Comparison of ENCODE assay signal across 28 mouse cellular contexts in the genomic region with DNA sequence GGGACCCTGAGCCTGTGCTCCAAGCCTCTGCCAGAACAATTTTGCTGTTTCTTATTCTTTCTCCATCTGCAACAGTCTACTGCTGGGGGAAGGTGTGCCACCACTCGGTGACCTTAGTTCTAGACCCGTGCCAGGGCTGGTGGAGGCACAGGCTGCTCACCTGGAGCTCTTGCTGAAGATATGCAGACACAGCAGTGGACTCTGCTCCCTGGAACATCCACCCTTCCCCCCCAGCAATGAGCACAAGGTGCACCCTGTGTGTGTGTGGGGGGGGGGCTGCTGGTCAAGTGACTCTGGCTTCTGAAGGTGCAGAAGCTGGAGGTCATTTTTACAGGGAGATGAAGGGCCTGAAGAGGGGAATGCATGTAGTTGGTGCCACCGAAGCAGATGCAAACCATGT. TPM values are rescaled to one million over a fixed set of nuclear protein-coding genes. Genes with fewer than 3 reads are reported as not detected.
DNase-seq lines count a peak whose midpoint lies in the region; ATAC-seq lines count a peak whose summit lies in the region.
"Had no signal": no experiment of that assay in that cellular context is flagged by ENCODE, and none has a peak within 500 bp of the region (broad histone marks: within the 10 kb centered on the region; RNA-seq: fewer than 3 reads in every experiment).

No protein-coding gene starts in this region.

- H3K4me3 ChIP-seq in midbrain, embryonic 11.5 days (ENCODE audit: low read depth, low read length), result no peak overlapping the region
- H3K4me3 ChIP-seq in midbrain, embryonic 13.5 days (replicated peaks), result no peak overlapping the region
- H3K4me3 ChIP-seq in liver, embryonic 12.5 days, result no peak overlapping the region
- H3K4me3 ChIP-seq: forebrain, embryonic 10.5 days; heart, embryonic 13.5 days; limb, embryonic 13.5 days; midbrain, embryonic 12.5 days; neural tube, embryonic 13.5 days had no signal

- no peak for ATAC-seq in midbrain, embryonic 11.5 days (ENCODE audit: low FRiP score)
- ATAC-seq in midbrain, embryonic 13.5 days, result no peak
- ATAC-seq in liver, embryonic 12.5 days, result peak; percentile 42; the same call in 1 of the 2 replicates
- ATAC-seq in inflammation-experienced regulatory T-cells, adult 6 months, result no peak
- no peak for ATAC-seq in erythroid progenitor cell, adult 5-6 weeks (replicated peaks; ENCODE audit: low FRiP score, poor library complexity, severe bottlenecking)
- ATAC-seq: activated CD4-positive, CD25-positive, alpha-beta regulatory T cell, adult 4 months; CD4-positive, CD25-positive, alpha-beta regulatory T cell, adult 4 months had no signal

- no peak overlapping the region for H3K4me2 ChIP-seq in midbrain, embryonic 11.5 days
- H3K4me2 ChIP-seq in midbrain, embryonic 13.5 days (replicated peaks), result no peak overlapping the region
- no peak overlapping the region for H3K4me2 ChIP-seq in liver, embryonic 12.5 days
- H3K4me2 ChIP-seq: heart, embryonic 13.5 days; hindbrain, embryonic 14.5 days; limb, embryonic 13.5 days; midbrain, embryonic 12.5 days; neural tube, embryonic 13.5 days had no signal

- 81% methylated on average over 3 of the region's 3 CpGs for WGBS in midbrain, embryonic 11.5 days
- WGBS in midbrain, embryonic 13.5 days, result 84% methylated on average over 3 of the region's 3 CpGs
- 68% methylated on average over 3 of the region's 3 CpGs for WGBS in liver, embryonic 12.5 days (ENCODE audit: insufficient replicate concordance)

- H3K9ac ChIP-seq in midbrain, embryonic 11.5 days (ENCODE audit: low read length), result no peak overlapping the region
- no peak overlapping the region for H3K9ac ChIP-seq in midbrain, embryonic 13.5 days (replicated peaks)
- no peak overlapping the region for H3K9ac ChIP-seq in liver, embryonic 12.5 days
- H3K9ac ChIP-seq: heart, embryonic 13.5 days; hindbrain, embryonic 14.5 days; limb, embryonic 13.5 days; midbrain, embryonic 12.5 days; neural tube, embryonic 13.5 days had no signal

- DNase-seq in midbrain, embryonic 11.5 days (ENCODE audit: low spot score, missing footprints), result peak; percentile 35
- peak; percentile 88 for DNase-seq in kidney, postnatal 14 days
- no peak for DNase-seq in gastrocnemius, postnatal 25 days
- DNase-seq in lung, adult 18-20 months, result no peak
- DNase-seq: adrenal gland, postnatal 14 days; cerebellum, adult 9-11 months; heart, adult 18-20 months; thymus, postnatal 25 days had no signal

- no peaks in the 10 kb centered on the region for H3K36me3 ChIP-seq in midbrain, embryonic 11.5 days (ENCODE audit: control insufficient read depth, insufficient read depth, low read length)
- no peaks in the 10 kb centered on the region for H3K36me3 ChIP-seq in midbrain, embryonic 13.5 days
- no peaks in the 10 kb centered on the region for H3K36me3 ChIP-seq in liver, embryonic 12.5 days
- H3K36me3 ChIP-seq: forebrain, embryonic 10.5 days; heart, embryonic 13.5 days; limb, embryonic 13.5 days; midbrain, embryonic 12.5 days; neural tube, embryonic 13.5 days had no signal

- no peaks in the 10 kb centered on the region for H3K9me3 ChIP-seq in midbrain, embryonic 11.5 days (ENCODE audit: control insufficient read depth, low read length)
- no peaks in the 10 kb centered on the region for H3K9me3 ChIP-seq in midbrain, embryonic 13.5 days
- no peaks in the 10 kb centered on the region for H3K9me3 ChIP-seq in liver, embryonic 12.5 days (replicated peaks)
- H3K9me3 ChIP-seq: forebrain, embryonic 10.5 days; limb, embryonic 13.5 days; neural tube, embryonic 13.5 days had no signal

- no peaks in the 10 kb centered on the region for H3K27me3 ChIP-seq in midbrain, embryonic 11.5 days (ENCODE audit: control insufficient read depth, insufficient read depth, low read length)
- no peaks in the 10 kb centered on the region for H3K27me3 ChIP-seq in midbrain, embryonic 13.5 days
- H3K27me3 ChIP-seq in liver, embryonic 12.5 days (replicated peaks), result peaks cover 20% of the 10 kb centered on the region; the same call in 1 of the 2 replicates
- H3K27me3 ChIP-seq: limb, embryonic 13.5 days; neural tube, embryonic 13.5 days had no signal

- no peaks in the 10 kb centered on the region for H3K4me1 ChIP-seq in midbrain, embryonic 11.5 days (ENCODE audit: control insufficient read depth, insufficient read depth, low read length)
- H3K4me1 ChIP-seq in midbrain, embryonic 13.5 days (replicated peaks), result no peaks in the 10 kb centered on the region
- no peaks in the 10 kb centered on the region for H3K4me1 ChIP-seq in liver, embryonic 12.5 days
- H3K4me1 ChIP-seq: forebrain, embryonic 10.5 days; heart, embryonic 13.5 days; limb, embryonic 13.5 days; midbrain, embryonic 12.5 days; neural tube, embryonic 13.5 days had no signal

- no peak overlapping the region for H3K27ac ChIP-seq in midbrain, embryonic 11.5 days (ENCODE audit: low read depth, low read length)
- no peak overlapping the region for H3K27ac ChIP-seq in midbrain, embryonic 13.5 days
- peak overlapping the region; percentile 38 for H3K27ac ChIP-seq in liver, embryonic 12.5 days
- H3K27ac ChIP-seq: forebrain, embryonic 10.5 days; heart, embryonic 13.5 days; hindbrain, embryonic 14.5 days; limb, embryonic 13.5 days; macrophage; midbrain, embryonic 12.5 days; neural tube, embryonic 13.5 days had no signal

RNA-seq across cellular contexts. Expression of a gene that starts 7.3 kb away (rescaled TPM):
- polyA plus RNA-seq in midbrain, embryonic 11.5 days (2014; fragmentation: Nextera tagmentation; extraction: Ambion mirVana), result not detected in 2 replicates
- polyA plus RNA-seq in midbrain, embryonic 13.5 days (2015; fragmentation: Nextera tagmentation; extraction: Ambion mirVana), result not detected in 2 replicates
- polyA plus RNA-seq in liver, embryonic 12.5 days (2016; fragmentation: Nextera tagmentation; extraction: Ambion mirVana), result not detected in 2 replicates
- total RNA-seq in gastrocnemius, postnatal 25 days (2021), result not detected
- polyA plus RNA-seq in inflammation-experienced regulatory T-cells, adult 6 months (2017; shearing (Covaris generic)), result under 1 TPM in 1 of 3 experiments, not detected in 2; 0.20 TPM
- total RNA-seq in erythroid progenitor cell, adult 5-6 weeks (2015; ENCODE audit: low replicate concordance), result not detected in 2 replicates
- total RNA-seq in erythroid progenitor cell, adult 5-6 weeks (2017; ENCODE audit: low replicate concordance), result not detected in 2 replicates
- total RNA-seq: ES-E14; gastrocnemius, adult 8-10 months; heart, adult 18-20 months; heart, postnatal 25 days; layer of hippocampus, postnatal 14 days; left cerebral cortex, postnatal 10 days had no signal
- polyA plus RNA-seq: activated CD4-positive, CD25-positive, alpha-beta regulatory T cell, adult 4 months; CD4-positive, CD25-positive, alpha-beta regulatory T cell, adult 4 months; embryonic facial prominence, embryonic 14.5 days; forebrain, embryonic 10.5 days; heart, embryonic 13.5 days; hindbrain, embryonic 14.5 days; lung, embryonic 16.5 days; macrophage; neural tube, embryonic 13.5 days had no signal

RNA-seq across cellular contexts. Expression of a gene that starts 21.1 kb away (rescaled TPM):
- 0.37 and 0.72 TPM in 2 replicates for polyA plus RNA-seq in midbrain, embryonic 11.5 days (2014; fragmentation: Nextera tagmentation; extraction: Ambion mirVana)
- polyA plus RNA-seq in midbrain, embryonic 13.5 days (2015; fragmentation: Nextera tagmentation; extraction: Ambion mirVana), result 0.14 and 0.39 TPM in 2 replicates
- polyA plus RNA-seq in liver, embryonic 12.5 days (2016; fragmentation: Nextera tagmentation; extraction: Ambion mirVana), result 1.9 and 2.5 TPM in 2 replicates
- under 1 TPM; 0.15 to 0.35 TPM for total RNA-seq in gastrocnemius, postnatal 25 days (2021)
- polyA plus RNA-seq in inflammation-experienced regulatory T-cells, adult 6 months (2017; shearing (Covaris generic)), result 10 to 100 TPM; 61.5 to 73.9 (median 62.9) TPM
- total RNA-seq in erythroid progenitor cell, adult 5-6 weeks (2015; ENCODE audit: low replicate concordance), result 9.0 and 14.7 TPM in 2 replicates
- total RNA-seq in erythroid progenitor cell, adult 5-6 weeks (2017; ENCODE audit: low replicate concordance), result 4.2 and 7.9 TPM in 2 replicates

RNA-seq across cellular contexts. Expression of a gene that starts 24.4 kb away (rescaled TPM):
- not detected in 2 replicates for polyA plus RNA-seq in midbrain, embryonic 11.5 days (2014; fragmentation: Nextera tagmentation; extraction: Ambion mirVana)
- polyA plus RNA-seq in midbrain, embryonic 13.5 days (2015; fragmentation: Nextera tagmentation; extraction: Ambion mirVana), result not detected in 2 replicates
- polyA plus RNA-seq in liver, embryonic 12.5 days (2016; fragmentation: Nextera tagmentation; extraction: Ambion mirVana), result not detected in 2 replicates
- not detected for total RNA-seq in gastrocnemius, postnatal 25 days (2021)
- polyA plus RNA-seq in inflammation-experienced regulatory T-cells, adult 6 months (2017; shearing (Covaris generic)), result not detected
- total RNA-seq in erythroid progenitor cell, adult 5-6 weeks (2015; ENCODE audit: low replicate concordance), result not detected in 2 replicates
- not detected in 2 replicates for total RNA-seq in erythroid progenitor cell, adult 5-6 weeks (2017; ENCODE audit: low replicate concordance)
- total RNA-seq: adrenal gland, postnatal 14 days; ES-E14; gastrocnemius, adult 8-10 months; heart, adult 18-20 months; heart, postnatal 25 days; layer of hippocampus, postnatal 14 days had no signal
- polyA plus RNA-seq: activated CD4-positive, CD25-positive, alpha-beta regulatory T cell, adult 4 months; CD4-positive, CD25-positive, alpha-beta regulatory T cell, adult 4 months; forebrain, embryonic 10.5 days; heart, embryonic 13.5 days; lung, embryonic 16.5 days; macrophage; midbrain, embryonic 12.5 days; neural tube, embryonic 13.5 days had no signal

RNA-seq across cellular contexts. Expression of a gene that starts 28.1 kb away (rescaled TPM):
- polyA plus RNA-seq in midbrain, embryonic 11.5 days (2014; fragmentation: Nextera tagmentation; extraction: Ambion mirVana), result 75.3 and 82.5 TPM in 2 replicates
- 61.6 and 62.6 TPM in 2 replicates for polyA plus RNA-seq in midbrain, embryonic 13.5 days (2015; fragmentation: Nextera tagmentation; extraction: Ambion mirVana)
- polyA plus RNA-seq in liver, embryonic 12.5 days (2016; fragmentation: Nextera tagmentation; extraction: Ambion mirVana), result 85.4 and 87.9 TPM in 2 replicates
- 10 to 100 TPM; 35.1 to 35.7 TPM for total RNA-seq in gastrocnemius, postnatal 25 days (2021)
- 10 to 100 TPM; 43.9 to 62.8 (median 60.7) TPM for polyA plus RNA-seq in inflammation-experienced regulatory T-cells, adult 6 months (2017; shearing (Covaris generic))
- 45.7 and 55.1 TPM in 2 replicates for total RNA-seq in erythroid progenitor cell, adult 5-6 weeks (2015; ENCODE audit: low replicate concordance)
- total RNA-seq in erythroid progenitor cell, adult 5-6 weeks (2017; ENCODE audit: low replicate concordance), result 56.6 and 75.6 TPM in 2 replicates

RNA-seq across cellular contexts. Expression of a gene that starts 35.9 kb away (rescaled TPM):
- 0.14 TPM in 1 of 2 replicates, not detected in the other for polyA plus RNA-seq in midbrain, embryonic 11.5 days (2014; fragmentation: Nextera tagmentation; extraction: Ambion mirVana)
- not detected in 2 replicates for polyA plus RNA-seq in midbrain, embryonic 13.5 days (2015; fragmentation: Nextera tagmentation; extraction: Ambion mirVana)
- 55.9 and 57.0 TPM in 2 replicates for polyA plus RNA-seq in liver, embryonic 12.5 days (2016; fragmentation: Nextera tagmentation; extraction: Ambion mirVana)
- total RNA-seq in gastrocnemius, postnatal 25 days (2021), result not detected
- polyA plus RNA-seq in inflammation-experienced regulatory T-cells, adult 6 months (2017; shearing (Covaris generic)), result under 1 TPM in 1 of 3 experiments, not detected in 2; 0.24 TPM
- total RNA-seq in erythroid progenitor cell, adult 5-6 weeks (2015; ENCODE audit: low replicate concordance), result not detected in 2 replicates
- total RNA-seq in erythroid progenitor cell, adult 5-6 weeks (2017; ENCODE audit: low replicate concordance), result not detected in 2 replicates
- total RNA-seq: ES-E14; gastrocnemius, adult 8-10 months; heart, adult 18-20 months; heart, postnatal 25 days had no signal
- polyA plus RNA-seq: activated CD4-positive, CD25-positive, alpha-beta regulatory T cell, adult 4 months; CD4-positive, CD25-positive, alpha-beta regulatory T cell, adult 4 months; embryonic facial prominence, embryonic 14.5 days; forebrain, embryonic 10.5 days; macrophage; midbrain, embryonic 12.5 days; neural tube, embryonic 13.5 days had no signal

Comparison
In these comparisons a context has a peak if more than half of its experiments do, and no peak if none do; other contexts are left out.
1. DNase-seq: peak in midbrain, embryonic 11.5 days (single experiment) and kidney, postnatal 14 days (single experiment); none in gastrocnemius, postnatal 25 days (single experiment) and lung, adult 18-20 months (0 of 2).
2. RNA of a gene that starts 21.1 kb away (polyA plus RNA-seq): 61.5 to 73.9 TPM in inflammation-experienced regulatory T-cells, adult 6 months; 1.9 to 2.5 TPM in liver, embryonic 12.5 days, 0.37 to 0.72 TPM in midbrain, embryonic 11.5 days and 0.14 to 0.39 TPM in midbrain, embryonic 13.5 days; every median in the first group is over 10 times any median in the second.